Mouse (Mus musculus) gastrocnemius, adult 2 months (tissue): ENCODE results near the gene Nav2. TPM values are rescaled to one million over a fixed set of nuclear protein-coding genes. Genes with fewer than 3 reads are reported as not detected.

Experiments used
- DNase-seq: peaks from one replicate; pipeline ENCODE4 v3.0.0; 2022
- H3K27ac ChIP-seq: fragments of 200-600 bp; 2 replicates; pipeline ENCODE4 v1.8.1; 2022; ENCODE audit warnings: mild to moderate bottlenecking
- H3K4me3 ChIP-seq: fragments of 200-600 bp; 2 replicates; pipeline ENCODE4 v1.8.1; 2022; ENCODE audit warnings: mild to moderate bottlenecking, moderate library complexity
- CTCF ChIP-seq: fragments of 200-600 bp; IDR thresholded peaks from 2 replicates; pipeline ENCODE4 v1.8.1; 2022; ENCODE audit warnings: antibody characterized with exemption, mild to moderate bottlenecking, moderate library complexity
- intact Hi-C: fragments of 180-260 bp; cut with DNase I; formaldehyde crosslinking; loops from one replicate; pipeline ENCODE4 v1.15.1; 2025
- total RNA-seq, 2 experiments: library from RNA; stranded (reverse); gene quantifications; 2 replicates each; pipeline ENCODE4 v1.2.3; 2021

Gene Nav2
- total RNA-seq, 2 experiments from 2014 or later, result 18.5 to 36.0 TPM

DNA sequence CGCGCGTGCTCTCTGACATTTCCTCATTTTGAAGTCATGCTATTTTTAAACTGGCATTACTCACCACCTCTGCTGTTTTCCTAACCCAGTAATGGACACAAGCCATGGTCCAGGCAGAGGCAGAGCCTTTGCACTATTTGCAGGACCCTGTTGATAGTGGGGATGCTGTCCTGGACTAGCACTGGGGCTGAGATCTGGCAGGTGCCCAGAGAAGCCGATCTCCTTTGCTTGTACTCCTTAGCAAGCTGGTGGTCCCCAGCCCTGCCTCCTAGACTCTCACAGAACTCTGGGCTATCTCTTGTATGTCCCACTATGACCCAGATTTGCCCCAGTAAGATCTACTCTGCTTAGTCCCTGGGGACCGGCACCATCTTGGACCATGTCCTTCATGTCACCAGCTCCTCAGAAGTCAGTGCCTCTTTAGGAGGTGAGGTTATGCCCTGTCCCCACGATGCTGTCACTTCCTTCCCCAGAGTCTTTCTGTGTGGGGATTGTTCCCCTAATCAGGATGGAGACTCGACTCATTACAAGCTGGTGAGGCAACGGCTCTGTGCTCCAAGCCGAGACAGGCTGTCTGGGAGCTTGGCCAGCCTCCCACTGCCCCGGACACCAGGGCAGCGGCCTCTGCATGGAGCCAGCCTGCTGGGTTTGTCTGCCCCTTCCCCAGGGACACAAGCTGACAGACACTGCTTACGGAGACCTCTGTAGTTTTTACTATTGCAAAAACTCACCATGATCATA is 250.3 kb downstream of the Nav2 start:
- Histone ChIP-seq H3K4me3 (0 out of 2 replicates have a peak overlapping the region, but pooled peaks have one; percentile 1), H3K27ac (peak overlapping the region; percentile 56; the same call in 1 of the 2 replicates)
- no peak for TF ChIP-seq CTCF
- intact Hi-C loops, result no loop called here
- DNase-seq, result peak; percentile 48

DNA sequence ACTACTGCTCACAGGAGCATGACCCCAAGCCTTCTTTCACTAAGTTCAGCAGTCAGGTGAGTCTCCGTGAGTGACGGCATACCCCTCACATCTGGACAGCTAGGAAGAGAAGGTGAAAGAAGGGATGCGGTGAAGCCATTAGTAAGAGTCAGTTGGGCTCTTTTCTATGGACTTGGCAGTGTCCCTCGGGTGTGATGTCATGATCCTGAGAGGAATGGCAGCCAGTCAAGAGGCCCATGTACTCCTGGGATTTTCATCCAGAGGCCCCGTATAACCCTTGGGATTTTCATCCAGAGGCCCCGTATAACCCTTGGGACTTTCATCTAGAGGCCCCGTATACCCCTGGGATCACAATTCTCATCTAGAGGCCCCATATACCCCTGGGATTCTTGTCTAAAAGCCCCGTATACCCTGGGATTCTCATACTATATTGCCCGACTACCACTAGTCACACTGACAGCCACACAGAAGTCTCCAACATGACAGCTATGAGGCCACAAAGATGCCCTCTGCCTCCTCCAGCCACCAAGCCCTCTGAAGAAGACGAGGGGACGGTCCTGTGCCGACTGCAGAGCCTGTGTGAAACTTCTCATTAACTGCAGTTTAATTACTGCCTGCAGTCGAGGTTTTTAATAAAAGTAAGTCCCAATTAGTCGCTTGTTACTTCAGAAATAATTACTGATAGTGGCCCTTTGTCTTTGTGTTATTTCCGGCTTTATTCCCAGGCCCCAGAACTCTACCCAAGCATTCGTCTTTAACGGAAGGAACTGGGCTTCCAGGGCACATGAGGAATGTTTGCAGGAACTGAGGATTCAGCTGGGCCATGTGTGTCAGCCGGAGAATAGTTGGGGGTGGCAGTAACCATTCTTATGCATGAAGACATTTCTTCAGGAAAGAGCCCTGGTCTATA is 251.4 kb downstream of the Nav2 start:
- no peak overlapping the region for H3K4me3 ChIP-seq
- no peak for TF ChIP-seq CTCF
- no peak overlapping the region for H3K27ac ChIP-seq
- no peak for DNase-seq
- intact Hi-C loops, result no loop called here

DNA sequence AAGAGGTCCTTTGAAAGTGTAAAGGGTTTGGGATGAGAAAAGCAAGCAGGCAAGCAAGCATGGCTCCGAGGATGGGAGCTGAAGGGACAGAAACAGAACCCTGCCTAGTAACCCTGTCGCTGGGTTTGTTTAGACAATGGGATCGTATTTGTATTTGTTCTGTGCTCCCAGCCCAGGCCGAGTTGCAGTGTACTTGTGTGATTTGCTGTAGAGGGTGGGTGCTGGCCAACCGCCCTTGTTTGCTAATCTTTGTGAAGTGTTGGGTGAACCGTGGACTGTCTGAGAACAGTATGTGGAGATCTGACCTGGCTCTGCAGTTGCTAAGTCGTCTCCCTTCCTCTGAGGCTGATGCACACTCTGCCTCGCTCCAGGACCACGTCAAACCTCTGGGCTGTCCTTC is 253.6 kb downstream of the Nav2 start:
- intact Hi-C loops, result no loop called here
- Histone ChIP-seq H3K27ac (no peak overlapping the region), H3K4me3 (no peak overlapping the region)
- TF ChIP-seq CTCF, result no peak
- no peak for DNase-seq

DNA sequence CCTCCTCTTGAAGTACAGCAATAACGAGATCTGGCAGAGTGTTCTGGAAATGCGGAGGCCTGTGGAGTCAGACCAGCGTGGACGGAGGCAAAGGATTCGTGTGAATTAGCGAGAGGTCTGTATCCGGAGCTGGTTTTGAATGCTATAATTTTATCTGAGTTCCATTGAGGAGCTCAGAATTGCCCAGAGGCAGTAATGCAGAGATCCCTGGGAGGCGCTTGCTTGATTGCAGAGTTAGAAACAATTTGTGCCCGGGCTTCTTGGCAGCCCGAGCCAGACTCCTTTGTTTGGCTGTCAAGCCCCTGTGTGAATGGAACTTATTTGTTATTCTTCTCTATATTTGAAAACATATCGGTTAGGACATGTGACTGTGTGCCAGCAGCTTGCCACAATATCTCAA is 255.3 kb downstream of the Nav2 start:
- Histone ChIP-seq H3K4me3 (no peak overlapping the region), H3K27ac (no peak overlapping the region)
- no peak for TF ChIP-seq CTCF
- no peak for DNase-seq
- intact Hi-C loops, result no loop called here

- H3K4me3 ChIP-seq, result no peak overlapping the region
- DNase-seq, result no peak
- TF ChIP-seq CTCF, result no peak
- intact Hi-C loops, result no loop called here
- H3K27ac ChIP-seq, result no peak overlapping the region
Measured at GRCm38 (mm10) chr7:49164868-49165267, 256.4 kb downstream of the Nav2 start.

GRCm38 (mm10) chr7:49172926-49173325 is 264.4 kb downstream of the Nav2 start:
- no peak for TF ChIP-seq CTCF
- intact Hi-C loops, result no loop called here
- Histone ChIP-seq H3K4me3 (no peak overlapping the region), H3K27ac (no peak overlapping the region)
- no peak for DNase-seq

- TF ChIP-seq CTCF, result no peak
- H3K4me3 ChIP-seq, result no peak overlapping the region
- DNase-seq, result no peak
- H3K27ac ChIP-seq, result no peak overlapping the region
- intact Hi-C loops, result no loop called here
Measured at GRCm38 (mm10) chr7:49175784-49176409, 267.4 kb downstream of the Nav2 start.

- no peak for TF ChIP-seq CTCF
Measured at GRCm38 (mm10) chr7:49176590-49177201, 268.2 kb downstream of the Nav2 start.

GRCm38 (mm10) chr7:49178217-49178616 is 269.7 kb downstream of the Nav2 start:
- no peak for TF ChIP-seq CTCF
- DNase-seq, result no peak
- Histone ChIP-seq H3K4me3 (no peak overlapping the region), H3K27ac (no peak overlapping the region)
- intact Hi-C loops, result no loop called here

More at GRCm38 (mm10) chr7:49176590-49177201, 268.2 kb downstream of the Nav2 start:
- no peak for DNase-seq
- intact Hi-C loops, result no loop called here
- Histone ChIP-seq H3K4me3 (no peak overlapping the region), H3K27ac (no peak overlapping the region)

- intact Hi-C loops, result no loop called here
- H3K4me3 ChIP-seq, result no peak overlapping the region
- no peak for DNase-seq
- no peak for TF ChIP-seq CTCF
- H3K27ac ChIP-seq, result no peak overlapping the region
Measured at GRCm38 (mm10) chr7:49181010-49181409, 272.5 kb downstream of the Nav2 start.

DNA sequence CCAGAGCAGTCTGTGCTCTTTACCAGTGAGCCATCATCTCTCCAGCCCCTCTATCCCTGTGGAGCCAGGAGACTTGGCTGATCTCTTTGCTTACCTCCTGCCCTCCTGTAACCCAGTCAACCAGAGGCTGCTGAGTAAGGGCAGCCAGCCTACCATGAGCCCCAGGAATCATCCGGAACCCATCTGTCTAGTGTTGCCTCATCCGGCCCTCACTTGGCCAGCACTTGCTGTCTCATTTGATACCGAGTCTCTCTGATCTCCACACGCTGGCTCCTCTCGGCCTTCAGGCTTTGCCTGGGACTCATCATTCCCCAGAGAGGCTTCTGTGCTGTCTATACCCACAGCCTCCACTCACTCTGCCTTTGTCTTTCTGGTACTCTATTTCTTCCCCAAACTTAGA is 273.9 kb downstream of the Nav2 start:
- intact Hi-C loops, result no loop called here
- peak; percentile 80 for DNase-seq
- no peak for TF ChIP-seq CTCF
- H3K4me3 ChIP-seq, result no peak overlapping the region
- peak overlapping the region; percentile 46; the same call in 1 of the 2 replicates for H3K27ac ChIP-seq

DNA sequence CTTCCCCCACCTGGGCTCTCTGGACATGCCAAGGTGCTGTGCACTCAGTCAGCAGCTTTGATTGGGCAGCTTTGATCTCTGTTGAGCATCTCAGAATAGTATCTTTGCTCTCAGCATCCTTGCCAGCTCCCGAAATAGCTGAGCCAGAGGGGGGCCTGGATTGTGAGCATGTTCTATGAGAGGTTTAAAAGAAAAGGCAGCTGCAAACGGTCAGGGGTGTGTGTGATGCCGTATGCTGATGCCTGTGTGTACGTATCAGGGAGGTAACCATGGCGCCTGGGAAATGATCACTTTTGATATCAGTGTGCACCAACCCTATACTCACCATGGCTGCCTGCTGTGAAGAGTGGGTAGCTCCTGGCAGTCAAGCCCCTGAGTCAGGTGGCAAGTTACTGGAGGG is 275.2 kb downstream of the Nav2 start:
- H3K4me3 ChIP-seq, result no peak overlapping the region
- no peak for TF ChIP-seq CTCF
- intact Hi-C loops, result no loop called here
- DNase-seq, result peak; percentile 50
- peak overlapping the region; percentile 38; the same call in 1 of the 2 replicates for H3K27ac ChIP-seq
